Mouse (Mus musculus) forebrain, embryonic 12.5 days (tissue): ENCODE data around the gene Slc11a2. TPM values are rescaled to one million over a fixed set of nuclear protein-coding genes. Genes with fewer than 3 reads are reported as not detected.

Experiments used
- ATAC-seq: fragments of 200-750 bp; cut with Nextera tagmentation; 2 replicates; pipeline ENCODE4 v1.8.0; 2017; ENCODE audit warnings: moderate TSS enrichment; ENCODE audit not compliant: low FRiP score
- H3K27ac ChIP-seq: fragments of 300-500 bp; sonication (generic); 2 replicates; pipeline ENCODE4 v1.5.1; 2016; ENCODE audit warnings: mild to moderate bottlenecking
- H3K27me3 ChIP-seq: fragments of 300-500 bp; sonication (generic); 2 replicates; pipeline ENCODE4 v1.6.1; 2016; ENCODE audit warnings: mild to moderate bottlenecking
- H3K36me3 ChIP-seq: fragments of 300-500 bp; sonication (generic); replicated peaks from 2 replicates; pipeline ENCODE4 v1.6.1; 2016; ENCODE audit warnings: mild to moderate bottlenecking
- H3K4me1 ChIP-seq: fragments of 300-500 bp; sonication (generic); 2 replicates; pipeline ENCODE4 v1.6.1; 2016
- H3K4me2 ChIP-seq: fragments of 300-500 bp; sonication (generic); 2 replicates; pipeline ENCODE4 v1.6.1; 2016; ENCODE audit warnings: mild to moderate bottlenecking, moderate library complexity
- H3K4me3 ChIP-seq: fragments of 300-500 bp; sonication (generic); replicated peaks from 2 replicates; pipeline ENCODE4 v1.5.1; 2016; ENCODE audit warnings: mild to moderate bottlenecking
- H3K9ac ChIP-seq: fragments of 300-500 bp; sonication (generic); 2 replicates; pipeline ENCODE4 v1.6.1; 2016; ENCODE audit warnings: mild to moderate bottlenecking
- H3K9me3 ChIP-seq: fragments of 300-500 bp; sonication (generic); 2 replicates; pipeline ENCODE4 v1.6.1; 2016
- WGBS: fragments of 180-500 bp; shearing (Covaris S2); methylation state at CpG from one replicate; pipeline ENCODE4 v1.1.7; 2016; 5-methylcytosine and 5-hydroxymethylcytosine counted together
- polyA plus RNA-seq: library from polyadenylated mRNA; unstranded; fragments of >200 nt; fragmentation: Nextera tagmentation; extraction: Ambion mirVana; gene quantifications from 2 replicates; pipeline ENCODE4 v1.2.1, GENCODE M21; 2016

Gene Slc11a2
- polyA plus RNA-seq, 1 experiment from 2014 or later: 26.0 TPM

GRCm38 (mm10) chr15:100414011-100414410 lies 10.9 kb downstream of the Slc11a2 start:
- Histone ChIP-seq H3K27ac (no peak overlapping the region), H3K36me3 (peaks cover 24% of the 10 kb centered on the region), H3K4me2 (no peak overlapping the region), H3K4me3 (no peak overlapping the region), H3K9ac (no peak overlapping the region), H3K27me3 (no peaks in the 10 kb centered on the region), H3K9me3 (no peaks in the 10 kb centered on the region), H3K4me1 (0 out of 2 replicates have a peak, but pooled peaks cover 4% of the 10 kb centered on the region)
- 76% methylated on average over 4 of the region's 4 CpGs for WGBS
- no peak for ATAC-seq

- 84% methylated on average over 4 of the region's 5 CpGs for WGBS
Measured at GRCm38 (mm10) chr15:100413306-100413705, 11.6 kb downstream of the Slc11a2 start.

GRCm38 (mm10) chr15:100411731-100412130 lies 13.1 kb downstream of the Slc11a2 start:
- Histone ChIP-seq H3K4me2 (no peak overlapping the region), H3K27ac (no peak overlapping the region), H3K27me3 (no peaks in the 10 kb centered on the region), H3K9me3 (no peaks in the 10 kb centered on the region), H3K36me3 (peaks cover 37% of the 10 kb centered on the region), H3K4me1 (0 out of 2 replicates have a peak, but pooled peaks cover 4% of the 10 kb centered on the region), H3K4me3 (no peak overlapping the region), H3K9ac (no peak overlapping the region)
- 85% methylated on average over 5 of the region's 5 CpGs for WGBS
- ATAC-seq: no peak

More at GRCm38 (mm10) chr15:100413306-100413705, 11.6 kb downstream of the Slc11a2 start:
- Histone ChIP-seq H3K27ac (no peak overlapping the region), H3K9me3 (no peaks in the 10 kb centered on the region), H3K4me1 (0 out of 2 replicates have a peak, but pooled peaks cover 4% of the 10 kb centered on the region), H3K4me3 (no peak overlapping the region), H3K36me3 (peaks cover 30% of the 10 kb centered on the region), H3K9ac (no peak overlapping the region), H3K4me2 (no peak overlapping the region), H3K27me3 (no peaks in the 10 kb centered on the region)
- no peak for ATAC-seq

GRCm38 (mm10) chr15:100410918-100411672 lies 13.8 kb downstream of the Slc11a2 start:
- H3K4me3 ChIP-seq: no peak overlapping the region
- no peak overlapping the region for H3K27ac ChIP-seq
- H3K27me3 ChIP-seq: no peaks in the 10 kb centered on the region
- no peak overlapping the region for H3K9ac ChIP-seq
- ATAC-seq: no peak
- no peaks in the 10 kb centered on the region for H3K9me3 ChIP-seq
- H3K4me1 ChIP-seq: 0 out of 2 replicates have a peak, but pooled peaks cover 4% of the 10 kb centered on the region
- WGBS: 70% methylated on average over 14 of the region's 14 CpGs
- H3K36me3 ChIP-seq: peaks cover 39% of the 10 kb centered on the region
- H3K4me2 ChIP-seq: no peak overlapping the region

- H3K9me3 ChIP-seq: no peaks in the 10 kb centered on the region
- no peak for ATAC-seq
- no peak overlapping the region for H3K9ac ChIP-seq
- peaks cover 80% of the 10 kb centered on the region for H3K36me3 ChIP-seq
- H3K27ac ChIP-seq: no peak overlapping the region
- H3K27me3 ChIP-seq: no peaks in the 10 kb centered on the region
- no peak overlapping the region for H3K4me2 ChIP-seq
- 92% methylated on average over 5 of the region's 5 CpGs for WGBS
- no peaks in the 10 kb centered on the region for H3K4me1 ChIP-seq
- H3K4me3 ChIP-seq: no peak overlapping the region
Measured at GRCm38 (mm10) chr15:100406088-100406487, 18.8 kb downstream of the Slc11a2 start.

GRCm38 (mm10) chr15:100403318-100404000 lies 21.4 kb downstream of the Slc11a2 start:
- Histone ChIP-seq H3K9me3 (no peaks in the 10 kb centered on the region), H3K9ac (no peak overlapping the region), H3K4me1 (no peaks in the 10 kb centered on the region), H3K27ac (no peak overlapping the region), H3K27me3 (no peaks in the 10 kb centered on the region), H3K4me2 (no peak overlapping the region), H3K36me3 (peaks cover 82% of the 10 kb centered on the region), H3K4me3 (no peak overlapping the region)
- no peak for ATAC-seq
- WGBS: 93% methylated on average over 16 of the region's 16 CpGs

GRCm38 (mm10) chr15:100402798-100403197 lies 22.1 kb downstream of the Slc11a2 start:
- H3K27ac ChIP-seq: no peak overlapping the region
- no peak overlapping the region for H3K9ac ChIP-seq
- H3K4me1 ChIP-seq: no peaks in the 10 kb centered on the region
- no peak overlapping the region for H3K4me3 ChIP-seq
- WGBS: 84% methylated on average over 4 of the region's 4 CpGs
- H3K27me3 ChIP-seq: no peaks in the 10 kb centered on the region
- H3K4me2 ChIP-seq: no peak overlapping the region
- peaks cover 82% of the 10 kb centered on the region for H3K36me3 ChIP-seq
- H3K9me3 ChIP-seq: no peaks in the 10 kb centered on the region
- ATAC-seq: no peak

- peaks cover 86% of the 10 kb centered on the region for H3K36me3 ChIP-seq
- H3K9ac ChIP-seq: no peak overlapping the region
- no peak overlapping the region for H3K27ac ChIP-seq
- ATAC-seq: no peak
- no peaks in the 10 kb centered on the region for H3K27me3 ChIP-seq
- no peak overlapping the region for H3K4me2 ChIP-seq
- H3K9me3 ChIP-seq: no peaks in the 10 kb centered on the region
- H3K4me1 ChIP-seq: no peaks in the 10 kb centered on the region
- 92% methylated on average over 14 of the region's 14 CpGs for WGBS
- H3K4me3 ChIP-seq: no peak overlapping the region
Measured at GRCm38 (mm10) chr15:100402347-100402746, 22.5 kb downstream of the Slc11a2 start.

GRCm38 (mm10) chr15:100401811-100402210 lies 23.1 kb downstream of the Slc11a2 start:
- Histone ChIP-seq H3K36me3 (peaks cover 91% of the 10 kb centered on the region), H3K4me2 (no peak overlapping the region), H3K9ac (no peak overlapping the region), H3K4me3 (no peak overlapping the region), H3K27me3 (no peaks in the 10 kb centered on the region), H3K27ac (no peak overlapping the region), H3K9me3 (no peaks in the 10 kb centered on the region), H3K4me1 (no peaks in the 10 kb centered on the region)
- ATAC-seq: no peak
- 94% methylated on average over 4 of the region's 4 CpGs for WGBS

- Histone ChIP-seq H3K9me3 (no peaks in the 10 kb centered on the region), H3K27ac (no peak overlapping the region), H3K36me3 (peaks cover 96% of the 10 kb centered on the region), H3K4me1 (no peaks in the 10 kb centered on the region), H3K9ac (no peak overlapping the region), H3K4me2 (no peak overlapping the region), H3K4me3 (no peak overlapping the region), H3K27me3 (no peaks in the 10 kb centered on the region)
- no peak for ATAC-seq
- WGBS: 91% methylated on average over 16 of the region's 16 CpGs
Measured at GRCm38 (mm10) chr15:100400592-100401250, 24.2 kb downstream of the Slc11a2 start.

- H3K4me3 ChIP-seq: no peak overlapping the region
- H3K36me3 ChIP-seq: peaks cover 77% of the 10 kb centered on the region
- H3K4me1 ChIP-seq: no peaks in the 10 kb centered on the region
- no peak overlapping the region for H3K9ac ChIP-seq
- no peak overlapping the region for H3K27ac ChIP-seq
- 92% methylated on average over 3 of the region's 3 CpGs for WGBS
- no peak overlapping the region for H3K4me2 ChIP-seq
- ATAC-seq: no peak
- no peaks in the 10 kb centered on the region for H3K9me3 ChIP-seq
- no peaks in the 10 kb centered on the region for H3K27me3 ChIP-seq
Measured at GRCm38 (mm10) chr15:100395561-100395960, 29.3 kb downstream of the Slc11a2 start.

- Histone ChIP-seq H3K4me1 (no peaks in the 10 kb centered on the region), H3K27me3 (no peaks in the 10 kb centered on the region), H3K36me3 (peaks cover 52% of the 10 kb centered on the region), H3K9ac (no peak overlapping the region), H3K4me3 (no peak overlapping the region), H3K4me2 (no peak overlapping the region), H3K9me3 (no peaks in the 10 kb centered on the region), H3K27ac (no peak overlapping the region)
- 87% methylated on average over 11 of the region's 11 CpGs for WGBS
- ATAC-seq: no peak
Measured at GRCm38 (mm10) chr15:100393016-100393415, 31.9 kb downstream of the Slc11a2 start.
